Mouse (Mus musculus): ENCODE data around the gene Ankrd33. TPM values are rescaled to one million over a fixed set of nuclear protein-coding genes. Genes with fewer than 3 reads are reported as not detected.

Ankrd33 gene
- total RNA-seq, 1 experiment from 2014 or later = not detected

- no peak for ATAC-seq (ENCODE audit: extremely low read depth, insufficient number of reproducible peaks, low FRiP score, poor library complexity, severe bottlenecking)
These were observed 33.3 kb upstream of the Ankrd33 start for GRCm38 (mm10) chr15:101082236-101082635.

- no peak for ATAC-seq (ENCODE audit: extremely low read depth, insufficient number of reproducible peaks, low FRiP score, poor library complexity, severe bottlenecking)
These were observed 31.1 kb upstream of the Ankrd33 start for GRCm38 (mm10) chr15:101084499-101084898.

- no peak for ATAC-seq (ENCODE audit: extremely low read depth, insufficient number of reproducible peaks, low FRiP score, poor library complexity, severe bottlenecking)
These were observed 29.1 kb upstream of the Ankrd33 start for GRCm38 (mm10) chr15:101086451-101086850.

- no peak for ATAC-seq (ENCODE audit: extremely low read depth, insufficient number of reproducible peaks, low FRiP score, poor library complexity, severe bottlenecking)
These were observed 28.6 kb upstream of the Ankrd33 start for GRCm38 (mm10) chr15:101086956-101087355.

DNA sequence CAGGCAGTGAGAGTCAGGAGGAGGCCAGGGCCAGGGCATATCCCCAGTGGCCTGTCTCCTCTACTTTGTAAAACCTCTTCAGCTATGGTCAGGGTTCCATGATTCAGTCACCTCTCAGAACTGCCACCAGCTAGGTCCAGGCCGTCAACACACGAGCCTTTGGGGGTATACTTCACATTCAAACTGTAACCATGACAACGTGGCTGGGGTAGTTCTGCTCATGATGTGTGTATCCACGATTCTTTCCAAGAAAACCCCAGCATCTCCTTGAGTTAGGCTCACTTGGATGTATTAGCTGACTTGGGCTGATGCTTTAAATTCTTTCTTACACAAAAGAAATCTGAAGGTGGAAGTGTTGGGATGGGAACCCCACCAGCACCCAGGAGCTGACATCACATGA is 27.3 kb upstream of the Ankrd33 start:
- ATAC-seq (ENCODE audit: extremely low read depth, insufficient number of reproducible peaks, low FRiP score, poor library complexity, severe bottlenecking) = no peak

DNA sequence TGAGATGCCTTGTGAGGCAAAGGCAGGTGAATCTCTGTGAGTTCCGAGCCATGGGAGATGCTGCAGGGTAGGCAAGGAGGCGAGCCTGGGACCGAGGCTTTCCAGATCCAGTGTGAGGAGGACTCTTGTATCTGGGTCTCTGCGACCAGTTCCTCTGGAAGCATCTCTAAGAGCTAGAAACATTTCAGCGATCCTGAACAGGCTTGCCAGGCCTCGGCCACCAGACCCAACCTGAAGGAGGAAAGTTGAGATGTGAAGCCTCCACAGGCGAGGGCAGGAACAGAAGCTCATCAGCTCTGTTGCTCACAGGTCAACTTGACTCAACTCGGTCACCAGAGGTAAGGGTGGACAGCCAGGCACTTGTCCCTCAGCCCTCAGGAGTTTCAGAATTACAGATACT is 24.0 kb upstream of the Ankrd33 start:
- ATAC-seq (ENCODE audit: extremely low read depth, insufficient number of reproducible peaks, low FRiP score, poor library complexity, severe bottlenecking) = no peak

DNA sequence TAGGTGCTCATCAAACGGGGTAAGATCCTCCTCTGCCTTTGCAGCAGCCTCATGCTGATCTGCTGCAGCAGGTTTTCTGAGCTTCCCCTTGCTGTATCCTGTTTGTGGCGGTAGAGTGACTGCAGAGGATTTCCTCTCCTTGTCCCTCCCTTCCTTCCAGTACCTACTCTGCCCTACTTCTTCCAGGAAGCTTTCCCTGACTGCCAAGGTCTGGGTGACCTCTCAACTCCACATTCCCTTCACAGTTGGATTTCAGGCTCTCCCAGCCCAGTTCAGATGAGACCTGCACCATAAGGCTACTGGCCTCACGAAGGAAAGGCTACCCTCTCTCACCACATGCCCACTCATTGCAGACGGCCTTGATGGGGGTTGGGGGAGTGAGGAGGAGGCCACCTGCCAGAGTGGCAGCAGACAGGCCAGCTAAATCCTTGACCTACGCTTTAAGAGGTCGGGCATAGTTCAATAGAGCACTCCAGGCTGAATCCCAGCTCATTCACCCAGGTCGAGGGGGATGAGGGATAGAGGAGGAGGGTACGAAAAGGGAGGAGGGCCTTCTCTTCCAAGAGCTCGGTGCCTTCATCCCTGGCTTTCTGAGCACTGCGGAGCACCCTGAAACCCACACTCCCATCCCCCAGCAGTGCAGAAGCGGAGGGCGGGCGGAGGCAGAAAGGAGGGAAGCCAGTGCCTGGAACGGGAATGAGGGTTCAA is 23.3 kb upstream of the Ankrd33 start:
- no peak for ATAC-seq (ENCODE audit: extremely low read depth, insufficient number of reproducible peaks, low FRiP score, poor library complexity, severe bottlenecking)

- no peak for ATAC-seq (ENCODE audit: extremely low read depth, insufficient number of reproducible peaks, low FRiP score, poor library complexity, severe bottlenecking)
These were observed 22.5 kb upstream of the Ankrd33 start for GRCm38 (mm10) chr15:101092829-101093648.

DNA sequence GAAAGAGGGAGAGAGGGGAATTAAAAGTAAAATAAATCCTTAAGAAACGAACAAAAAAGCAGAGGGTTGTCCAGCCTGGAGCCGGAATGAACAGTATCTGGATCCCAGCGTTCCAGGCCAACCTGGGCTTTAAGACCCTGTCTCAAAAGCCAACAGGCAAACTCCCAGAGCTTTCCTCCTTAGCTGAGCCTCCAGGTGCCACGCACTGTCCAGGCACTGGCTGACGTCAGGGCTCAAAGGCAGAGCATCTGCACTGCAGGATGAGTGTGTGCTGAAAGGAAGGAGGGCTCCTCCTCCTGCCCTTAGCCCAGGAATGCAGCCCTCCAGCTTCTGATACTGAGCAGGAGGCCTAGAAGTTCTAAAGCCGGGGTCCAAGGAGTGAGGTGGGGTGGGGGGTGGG is 21.6 kb upstream of the Ankrd33 start:
- ATAC-seq (ENCODE audit: extremely low read depth, insufficient number of reproducible peaks, low FRiP score, poor library complexity, severe bottlenecking) = no peak

DNA sequence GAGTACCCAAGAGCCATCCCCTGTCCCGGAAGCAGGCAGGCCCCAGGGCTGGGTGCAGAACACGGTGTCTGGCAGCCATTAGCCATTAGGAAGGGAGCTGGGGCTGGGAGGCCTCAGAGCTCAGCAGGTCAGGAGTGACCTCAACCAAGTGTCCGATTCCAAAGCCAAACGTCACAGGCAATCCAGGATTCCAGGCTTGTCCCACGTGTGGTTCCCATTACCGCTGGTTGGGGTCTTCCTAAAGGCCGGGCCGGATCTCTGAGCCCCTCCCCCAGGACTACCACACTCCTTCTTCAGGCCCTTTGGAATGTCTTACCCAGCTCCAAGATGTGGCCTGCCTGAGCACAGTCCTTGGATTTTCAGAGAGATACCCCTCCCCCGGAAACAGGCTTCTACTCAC is 20.6 kb upstream of the Ankrd33 start:
- ATAC-seq (ENCODE audit: extremely low read depth, insufficient number of reproducible peaks, low FRiP score, poor library complexity, severe bottlenecking) = no peak

DNA sequence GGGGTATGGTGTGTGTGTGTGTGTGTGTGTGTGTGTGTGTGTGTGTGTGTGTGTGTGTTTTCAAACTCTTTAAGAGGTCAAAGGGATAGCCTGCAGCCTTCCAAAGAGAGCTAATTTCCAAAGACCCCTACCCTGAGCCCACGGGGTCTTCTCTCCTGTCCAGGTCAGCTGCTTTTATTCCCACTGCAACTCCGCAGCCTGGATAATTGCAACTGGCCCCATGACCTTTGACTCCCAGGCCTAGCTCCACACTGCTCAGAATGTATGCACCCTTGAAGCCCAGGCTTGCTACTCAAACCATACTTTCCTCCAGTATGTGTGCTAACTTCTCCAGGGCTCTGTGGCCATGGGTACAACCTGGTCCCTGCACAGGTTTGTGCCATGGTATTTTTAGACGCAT is 20.2 kb upstream of the Ankrd33 start:
- ATAC-seq (ENCODE audit: extremely low read depth, insufficient number of reproducible peaks, low FRiP score, poor library complexity, severe bottlenecking) = no peak

- ATAC-seq (ENCODE audit: extremely low read depth, insufficient number of reproducible peaks, low FRiP score, poor library complexity, severe bottlenecking) = no peak
These were observed 17.4 kb upstream of the Ankrd33 start for GRCm38 (mm10) chr15:101097985-101098651.

- no peak for ATAC-seq (ENCODE audit: extremely low read depth, insufficient number of reproducible peaks, low FRiP score, poor library complexity, severe bottlenecking)
These were observed 14.6 kb upstream of the Ankrd33 start for GRCm38 (mm10) chr15:101100996-101101395.

GRCm38 (mm10) chr15:101103605-101104304 is 11.8 kb upstream of the Ankrd33 start:
- no peak for ATAC-seq (ENCODE audit: extremely low read depth, insufficient number of reproducible peaks, low FRiP score, poor library complexity, severe bottlenecking)

DNA sequence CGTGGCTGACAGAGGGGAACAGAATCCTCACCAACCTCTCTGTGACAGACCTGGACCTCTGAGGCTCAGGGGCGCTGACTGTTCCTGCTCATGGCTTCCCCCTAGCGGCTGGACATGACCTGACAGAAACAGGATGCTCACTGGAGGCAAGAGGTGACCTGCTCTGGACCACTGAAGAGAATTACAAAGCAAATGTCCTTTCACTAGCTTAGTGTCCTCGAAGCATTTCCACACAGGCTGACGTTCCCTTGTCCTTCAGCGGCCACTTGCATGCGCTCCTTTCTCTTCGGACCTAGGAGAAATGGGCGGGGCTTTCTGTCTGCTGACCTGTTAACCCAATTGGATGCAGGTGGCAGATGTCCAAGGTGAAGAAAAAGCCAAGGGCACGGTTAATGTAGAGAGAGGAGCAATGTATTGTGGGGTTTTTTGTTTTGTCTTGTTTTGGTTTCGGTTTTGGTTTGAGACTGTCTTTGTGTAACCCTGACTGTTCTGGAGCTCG is 10.0 kb upstream of the Ankrd33 start:
- peak; percentile 78; the same call in 1 of the 2 replicates for ATAC-seq (ENCODE audit: extremely low read depth, insufficient number of reproducible peaks, low FRiP score, poor library complexity, severe bottlenecking)

GRCm38 (mm10) chr15:101106011-101106410 is 9.5 kb upstream of the Ankrd33 start:
- ATAC-seq (ENCODE audit: extremely low read depth, insufficient number of reproducible peaks, low FRiP score, poor library complexity, severe bottlenecking) = no peak

- no peak for ATAC-seq (ENCODE audit: extremely low read depth, insufficient number of reproducible peaks, low FRiP score, poor library complexity, severe bottlenecking)
These were observed 7.5 kb upstream of the Ankrd33 start for GRCm38 (mm10) chr15:101107906-101108671.

DNA sequence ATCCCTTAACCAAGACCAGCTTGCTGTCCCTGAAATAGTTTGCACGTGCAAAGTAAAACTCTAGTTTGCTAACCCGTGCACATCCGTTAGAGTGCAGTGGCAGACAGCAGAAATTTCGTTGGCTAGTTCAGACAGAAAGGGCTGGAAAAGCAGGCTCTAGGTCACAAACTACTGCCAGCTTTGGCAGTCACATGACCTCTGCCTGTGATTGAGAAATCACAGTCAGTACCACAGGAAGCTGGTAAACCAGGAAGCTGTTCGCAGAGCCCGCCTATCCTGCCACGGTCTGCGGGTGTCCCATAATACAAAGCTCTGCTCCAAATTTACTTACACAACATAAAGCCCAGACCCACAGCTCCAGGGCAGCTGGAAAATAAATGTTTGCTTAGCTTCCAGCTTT is 2.4 kb upstream of the Ankrd33 start:
- peak; percentile 37; the same call in 1 of the 2 replicates for ATAC-seq (ENCODE audit: extremely low read depth, insufficient number of reproducible peaks, low FRiP score, poor library complexity, severe bottlenecking)
